Mouse (Mus musculus): ENCODE data around the gene 2310011J03Rik. TPM values are rescaled to one million over a fixed set of nuclear protein-coding genes. Genes with fewer than 3 reads are reported as not detected.

The 2310011J03Rik gene
- polyA plus RNA-seq (2012; rRNA removed), result 36.0 and 44.8 TPM in 2 replicates

DNA sequence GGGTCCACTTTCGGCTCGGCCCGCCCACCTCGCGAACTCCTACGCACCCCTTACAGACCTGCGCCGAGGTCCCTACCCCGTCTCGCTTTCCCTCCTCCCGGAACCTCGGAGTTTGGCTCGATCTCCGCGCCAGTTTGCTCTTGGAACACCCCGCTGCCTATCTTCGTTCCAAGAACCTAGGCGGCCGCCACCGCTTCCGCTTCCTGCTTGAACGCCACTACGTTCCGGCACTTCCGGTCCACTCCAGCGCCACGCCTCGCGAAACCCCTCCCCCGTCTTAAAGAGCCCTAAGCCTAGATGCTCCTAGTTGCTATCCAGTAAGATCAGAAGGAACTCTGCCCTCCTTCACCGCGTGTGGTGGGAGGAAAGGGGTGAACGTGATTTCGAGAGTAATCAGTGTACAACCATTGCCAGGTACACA, at the start of gene 2310011J03Rik:
2310011J03Rik (minus strand) TSS at position 198 of the 421 bp plus-strand sequence.

DNA sequence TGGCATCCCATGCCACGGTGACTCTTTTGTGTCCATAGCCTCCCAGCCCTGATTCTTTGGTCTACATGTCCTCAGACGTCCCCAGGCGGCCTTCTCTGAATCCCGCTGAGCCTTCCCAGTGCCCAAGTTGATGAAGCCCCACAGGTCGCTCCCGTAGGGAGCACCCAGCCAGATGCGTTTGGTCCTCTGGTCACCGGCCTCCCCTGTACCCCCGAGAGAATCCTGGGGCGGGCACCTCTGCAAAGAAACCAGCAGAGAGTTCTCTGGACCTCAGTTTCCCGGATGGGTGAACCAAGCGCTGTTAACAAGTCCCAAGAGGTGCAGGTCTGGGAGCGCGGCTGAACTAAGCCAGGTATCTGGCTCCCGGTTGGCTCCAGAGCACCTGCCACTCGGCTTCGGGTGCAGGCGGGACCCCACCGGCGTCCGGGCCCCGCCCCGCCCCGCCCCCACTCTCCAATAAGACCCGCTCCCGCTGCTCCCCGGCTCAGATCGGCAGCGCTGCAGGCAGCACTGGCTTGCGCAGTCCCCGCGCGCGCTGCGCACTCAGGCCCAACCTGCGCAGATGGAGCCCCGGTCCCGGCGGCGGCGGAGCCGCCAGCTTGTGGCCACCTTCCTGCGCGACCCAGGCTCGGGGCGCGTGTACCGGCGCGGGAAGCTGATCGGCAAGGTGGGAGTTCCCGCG, 35.8 kb upstream of the 2310011J03Rik start, which contains the start of gene Plk5:
Plk5 (plus strand) TSS at position 459 of the 682 bp plus-strand sequence.

GRCm38 (mm10) chr10:80348244-80348781, 28.0 kb upstream of the 2310011J03Rik start, which contains the start of gene Adamtsl5:
Adamtsl5 (minus strand) TSS chr10:80348412.

DNA sequence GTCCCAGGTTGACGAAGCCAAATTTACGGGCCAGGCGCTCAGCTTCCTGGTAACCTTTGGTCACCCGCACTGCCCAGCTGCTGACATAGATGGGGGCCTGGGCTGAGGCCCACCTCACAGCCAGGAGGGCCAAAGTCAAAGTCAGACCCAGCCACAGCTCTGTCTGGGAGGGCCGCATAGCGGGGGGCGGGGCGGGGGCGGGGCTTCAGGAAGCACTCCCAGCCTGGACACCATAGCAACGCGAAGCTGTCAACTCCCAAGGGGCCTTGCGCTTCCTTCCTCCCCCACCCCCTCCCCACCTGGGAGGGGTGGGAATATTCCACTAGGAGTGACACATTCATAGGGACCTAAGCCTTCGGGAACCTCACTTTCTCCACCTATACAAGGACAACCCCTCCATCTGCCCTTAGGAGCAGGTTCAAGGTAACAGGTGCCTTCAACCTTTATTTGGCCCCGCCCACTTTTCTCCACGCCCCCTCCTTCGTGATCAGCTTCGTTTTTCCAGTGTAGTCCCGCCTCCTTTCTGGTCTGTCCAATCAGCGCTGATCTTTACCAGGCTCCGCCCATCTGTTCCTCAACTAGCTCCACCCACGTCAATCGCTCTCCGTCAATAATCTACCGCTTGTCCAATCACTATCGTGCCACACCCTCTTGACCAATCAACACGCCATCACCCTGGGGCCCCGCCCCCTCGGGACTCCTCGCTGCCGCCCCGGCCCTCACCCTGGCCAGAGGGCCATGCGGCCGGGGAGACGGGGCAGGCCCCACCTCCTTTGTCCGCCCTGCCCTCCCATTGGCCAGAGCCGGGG, 9.1 kb upstream of the 2310011J03Rik start, which contains the start of the genes Pcsk4 and Reep6:
Pcsk4 (minus strand) TSS at position 226 of the 809 bp plus-strand sequence.
Reep6 (plus strand) TSS at position 681 of the 809 bp plus-strand sequence.

DNA sequence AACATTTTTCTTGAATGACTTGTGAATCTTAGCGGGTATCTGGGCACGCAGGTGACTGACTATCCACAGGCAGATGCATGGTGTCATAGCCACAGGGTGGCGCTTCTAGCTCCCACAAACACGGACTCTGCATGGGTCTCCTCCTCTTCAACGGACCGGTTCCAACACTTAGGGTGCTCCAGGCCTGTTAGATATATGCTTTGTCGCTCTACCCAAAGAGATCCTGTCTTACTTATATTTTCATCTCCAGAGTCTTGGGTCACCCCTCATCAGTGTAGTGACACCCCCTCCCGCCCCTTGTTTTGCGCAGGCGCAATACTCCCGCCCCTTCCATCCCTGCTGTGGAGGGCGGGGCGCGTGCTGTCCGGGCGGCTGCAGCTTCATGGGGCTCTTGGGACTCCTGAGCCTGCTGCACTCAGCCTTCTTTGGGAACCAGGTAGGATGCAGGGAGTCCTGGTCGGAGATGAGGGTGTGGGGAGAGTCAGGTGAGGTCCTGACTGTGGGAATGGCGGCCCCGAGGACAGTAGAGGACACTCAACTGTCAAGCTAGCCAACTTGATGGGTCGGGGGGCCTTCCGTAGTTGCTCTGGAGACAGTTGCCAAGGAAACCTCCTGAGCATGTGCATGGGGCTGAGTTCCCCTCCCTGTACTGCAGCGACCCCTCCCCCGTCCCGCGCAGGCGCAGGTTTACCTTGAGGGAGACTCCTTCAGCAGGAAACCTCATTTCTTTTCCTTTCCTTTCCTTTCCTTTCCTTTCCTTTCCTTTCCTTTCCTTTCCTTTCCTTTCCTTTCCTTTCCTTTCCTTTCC, 24.5 kb downstream of the 2310011J03Rik start, which contains the start of gene Apc2:
Apc2 (plus strand) TSS at position 360 of the 808 bp plus-strand sequence.

DNA sequence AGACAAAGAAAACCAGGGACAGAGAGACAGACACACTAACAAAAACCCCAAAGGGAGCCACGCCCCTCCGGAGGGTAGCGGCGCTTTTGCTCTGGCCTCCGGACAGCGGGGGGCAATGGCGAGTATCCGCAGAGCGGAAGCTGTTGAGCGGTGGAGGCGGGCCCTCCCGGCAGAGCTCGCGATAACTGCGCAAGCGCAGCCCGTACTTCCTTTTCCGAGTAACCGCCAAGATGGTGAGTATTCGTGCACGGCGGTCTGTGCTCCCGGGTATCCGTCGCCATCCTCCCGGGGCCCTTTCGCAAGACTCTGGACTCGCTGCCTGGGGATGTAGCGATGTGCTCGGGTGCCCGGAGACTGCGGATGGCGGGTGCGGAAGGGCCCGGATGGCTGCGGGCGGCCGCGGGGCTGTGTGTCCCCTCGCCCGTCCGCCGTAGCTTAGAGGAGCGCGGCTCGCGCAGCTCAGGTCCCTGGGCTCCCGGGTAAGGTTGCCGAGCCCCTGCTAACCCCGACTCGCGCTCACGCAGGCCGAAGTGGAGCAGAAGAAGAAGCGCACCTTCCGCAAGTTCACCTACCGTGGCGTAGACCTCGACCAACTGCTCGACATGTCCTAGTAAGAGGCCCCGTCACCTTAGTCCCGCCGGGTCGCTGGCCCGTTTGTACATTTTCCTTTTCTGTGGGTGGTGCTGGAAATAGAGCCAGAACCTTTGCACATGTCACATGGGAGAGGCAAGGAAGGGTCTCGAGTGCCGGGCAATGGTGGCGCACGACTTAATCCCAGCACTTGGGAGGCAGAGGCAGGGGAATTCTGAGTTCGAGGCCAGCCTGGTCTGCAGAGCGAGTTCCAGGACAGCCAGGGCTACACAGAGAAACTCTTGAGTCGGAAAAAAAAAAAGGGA, 27.8 kb downstream of the 2310011J03Rik start, which contains the start of gene Rps15:
Rps15 (plus strand) TSS at position 203 of the 896 bp plus-strand sequence.

Other genes starting within 250 kb of the 2310011J03Rik start
- gene Sbno2, start 215.0 kb downstream of the 2310011J03Rik start, polyA plus RNA-seq (2012; rRNA removed), result 25.7 and 25.9 TPM in 2 replicates
- 89.6 and 104 TPM in 2 replicates for gene Stk11, start 204.7 kb downstream of the 2310011J03Rik start, polyA plus RNA-seq (2012; rRNA removed)
- 2,554 and 5,321 TPM in 2 replicates for gene Atp5d, start 181.9 kb downstream of the 2310011J03Rik start, polyA plus RNA-seq (2012; rRNA removed)
- 18.7 and 25.0 TPM in 2 replicates for gene Cbarp, start 179.7 kb downstream of the 2310011J03Rik start, polyA plus RNA-seq (2012; rRNA removed)
- 112 and 128 TPM in 2 replicates for gene Midn, start 172.3 kb downstream of the 2310011J03Rik start, polyA plus RNA-seq (2012; rRNA removed)
- gene Cirbp, start 154.6 kb downstream of the 2310011J03Rik start, polyA plus RNA-seq (2012; rRNA removed), result 45.7 and 52.7 TPM in 2 replicates
- 10.9 TPM in 2 replicates for gene 1600002K03Rik, start 147.6 kb downstream of the 2310011J03Rik start, polyA plus RNA-seq (2012; rRNA removed)
- 4.5 and 6.8 TPM in 2 replicates for gene Efna2, start 141.1 kb downstream of the 2310011J03Rik start, polyA plus RNA-seq (2012; rRNA removed)
- 11.7 and 16.0 TPM in 2 replicates for gene Mum1, start 94.1 kb downstream of the 2310011J03Rik start, polyA plus RNA-seq (2012; rRNA removed)
- 611 and 945 TPM in 2 replicates for gene Ndufs7, start 71.4 kb downstream of the 2310011J03Rik start, polyA plus RNA-seq (2012; rRNA removed)
- gene Gamt, start 59.5 kb downstream of the 2310011J03Rik start, polyA plus RNA-seq (2012; rRNA removed), result 17.6 and 31.4 TPM in 2 replicates
- 56.6 and 62.6 TPM in 2 replicates for gene Dazap1, start 59.1 kb downstream of the 2310011J03Rik start, polyA plus RNA-seq (2012; rRNA removed)
- gene Rps15, start 28.1 kb downstream of the 2310011J03Rik start, polyA plus RNA-seq (2012; rRNA removed), result 607 and 796 TPM in 2 replicates
- 0.72 and 0.77 TPM in 2 replicates for gene Apc2, start 24.6 kb downstream of the 2310011J03Rik start, polyA plus RNA-seq (2012; rRNA removed)
- gene Pcsk4, start 9.0 kb upstream of the 2310011J03Rik start, polyA plus RNA-seq (2012; rRNA removed), result 5.0 and 5.9 TPM in 2 replicates
- gene Reep6, start 9.4 kb upstream of the 2310011J03Rik start, polyA plus RNA-seq (2012; rRNA removed), result 5.4 and 6.8 TPM in 2 replicates
- 19.8 and 25.0 TPM in 2 replicates for gene Adamtsl5, start 27.9 kb upstream of the 2310011J03Rik start, polyA plus RNA-seq (2012; rRNA removed)
- 0.57 and 0.63 TPM in 2 replicates for gene Plk5, start 35.9 kb upstream of the 2310011J03Rik start, polyA plus RNA-seq (2012; rRNA removed)
- 11.5 and 24.4 TPM in 2 replicates for gene Mex3d, start 67.1 kb upstream of the 2310011J03Rik start, polyA plus RNA-seq (2012; rRNA removed)
- 66.7 and 84.7 TPM in 2 replicates for gene Mbd3, start 79.0 kb upstream of the 2310011J03Rik start, polyA plus RNA-seq (2012; rRNA removed)
- 1,239 and 1,853 TPM in 2 replicates for gene Uqcr11, start 86.3 kb upstream of the 2310011J03Rik start, polyA plus RNA-seq (2012; rRNA removed)
- 34.4 and 36.4 TPM in 2 replicates for gene Tcf3, start 113.1 kb upstream of the 2310011J03Rik start, polyA plus RNA-seq (2012; rRNA removed)
- gene Onecut3, start 174.3 kb upstream of the 2310011J03Rik start, polyA plus RNA-seq (2012; rRNA removed), result 1.2 and 1.8 TPM in 2 replicates
- not detected in 2 replicates for gene Atp8b3, start 218.6 kb upstream of the 2310011J03Rik start, polyA plus RNA-seq (2012; rRNA removed)
- gene Rexo1, start 241.0 kb upstream of the 2310011J03Rik start, polyA plus RNA-seq (2012; rRNA removed), result 24.4 and 24.8 TPM in 2 replicates